Mouse (Mus musculus) embryonic facial prominence, embryonic 14.5 days (tissue): Measurements from ENCODE around the gene Shc4. TPM values are rescaled to one million over a fixed set of nuclear protein-coding genes. Genes with fewer than 3 reads are reported as not detected.

ENCODE experiments used
- ATAC-seq: fragments of 200-750 bp; cut with Nextera tagmentation; 2 replicates; pipeline ENCODE4 v1.8.0; 2017; ENCODE audit warnings: low read depth, moderate number of reproducible peaks, moderate TSS enrichment
- DNase-seq: peaks from one replicate; pipeline ENCODE4 v3.0.0-alpha.2; 2015; ENCODE audit warnings: low spot score
- H3K27ac ChIP-seq: fragments of 300-500 bp; sonication (generic); replicated peaks from 2 replicates; pipeline ENCODE4 v1.5.1; 2014; ENCODE audit warnings: low read depth, mild to moderate bottlenecking, low read length, moderate library complexity
- H3K27me3 ChIP-seq: fragments of 300-500 bp; sonication (generic); replicated peaks from 2 replicates; pipeline ENCODE4 v1.6.1; 2014; ENCODE audit warnings: low read length; ENCODE audit not compliant: control insufficient read depth, insufficient read depth
- H3K36me3 ChIP-seq: fragments of 300-500 bp; sonication (generic); 2 replicates; pipeline ENCODE4 v1.6.1; 2014; ENCODE audit warnings: low read length, mixed read lengths; ENCODE audit not compliant: control insufficient read depth, insufficient read depth
- H3K4me1 ChIP-seq: fragments of 300-500 bp; sonication (generic); 2 replicates; pipeline ENCODE4 v1.6.1; 2014; ENCODE audit warnings: antibody characterized with exemption, low read length; ENCODE audit not compliant: control insufficient read depth, insufficient read depth
- H3K4me2 ChIP-seq: fragments of 300-500 bp; sonication (generic); 2 replicates; pipeline ENCODE4 v1.6.1; 2014; ENCODE audit warnings: low read depth, mild to moderate bottlenecking, low read length, moderate library complexity, mixed read lengths
- H3K4me3 ChIP-seq: fragments of 300-500 bp; sonication (generic); 2 replicates; pipeline ENCODE4 v1.5.1; 2014; ENCODE audit warnings: low read depth, mild to moderate bottlenecking, low read length
- H3K9ac ChIP-seq: fragments of 300-500 bp; sonication (generic); 2 replicates; pipeline ENCODE4 v1.6.1; 2014; ENCODE audit warnings: low read depth, mild to moderate bottlenecking, low read length, moderate library complexity, mixed read lengths
- H3K9me3 ChIP-seq: fragments of 300-500 bp; sonication (generic); 2 replicates; pipeline ENCODE4 v1.6.1; 2016; ENCODE audit warnings: low read length; ENCODE audit not compliant: control insufficient read depth
- WGBS: fragments of 180-500 bp; shearing (Covaris S2); extraction: QIAGEN DNeasy Blood & Tissue Kit; methylation state at CpG from one replicate; pipeline ENCODE4 v1.1.7; 2014; 5-methylcytosine and 5-hydroxymethylcytosine counted together
- polyA plus RNA-seq: library from polyadenylated mRNA; unstranded; fragments of >200 nt; fragmentation: Nextera tagmentation; extraction: Ambion mirVana; gene quantifications from 2 replicates; pipeline ENCODE4 v1.2.1, GENCODE M21; 2014

Gene Shc4
- polyA plus RNA-seq, 1 experiment from 2014 or later, result 1.3 TPM

DNA sequence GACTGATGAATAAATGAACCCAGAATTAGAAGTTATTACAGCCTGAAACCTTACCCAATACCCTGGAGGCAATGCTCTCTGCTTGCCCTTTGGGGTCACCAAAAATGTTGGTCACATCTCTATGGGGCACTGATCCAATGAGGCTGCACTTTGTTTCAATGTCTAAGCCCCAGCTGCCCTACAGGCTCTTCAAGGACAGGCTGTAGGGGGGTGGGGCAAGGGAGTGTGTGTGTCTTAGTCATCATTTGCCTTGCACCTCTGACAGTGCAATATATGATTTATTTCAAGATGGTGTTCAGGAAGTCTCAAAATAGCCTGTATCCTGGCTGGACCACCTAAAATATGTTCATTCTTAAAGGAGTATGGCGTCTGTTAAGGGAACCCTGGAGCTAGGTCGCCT lies 22.3 kb downstream of the Shc4 start:
- no peak overlapping the region for H3K4me3 ChIP-seq
- ATAC-seq, result no peak
- no peaks in the 10 kb centered on the region for H3K27me3 ChIP-seq
- no peak for DNase-seq
- no peak overlapping the region for H3K9ac ChIP-seq
- H3K4me1 ChIP-seq, result peaks cover 5% of the 10 kb centered on the region
- no peaks in the 10 kb centered on the region for H3K9me3 ChIP-seq
- H3K4me2 ChIP-seq, result no peak overlapping the region
- no peaks in the 10 kb centered on the region for H3K36me3 ChIP-seq
- 87% methylated on average over 2 of the region's 2 CpGs for WGBS
- H3K27ac ChIP-seq, result no peak overlapping the region

DNA sequence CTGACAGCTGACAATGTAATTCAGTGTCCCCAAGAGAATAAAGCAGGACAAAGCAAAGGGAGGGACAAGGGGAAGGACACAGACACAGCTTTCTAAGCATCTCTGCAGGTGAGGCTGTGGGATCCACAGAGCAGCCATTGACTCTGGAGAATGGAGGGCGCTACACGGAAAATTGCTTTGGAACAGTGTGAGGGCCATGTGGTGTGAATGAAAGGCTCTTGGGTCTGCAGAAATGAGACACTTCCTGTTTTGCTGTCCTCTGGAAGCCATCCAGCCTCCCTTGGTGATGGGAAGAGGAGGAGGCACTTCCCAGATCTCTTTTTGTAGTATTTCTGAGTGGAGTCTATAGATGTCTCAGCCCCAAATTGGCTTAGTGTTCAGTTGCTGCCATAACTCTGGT lies 27.7 kb downstream of the Shc4 start:
- Histone ChIP-seq H3K36me3 (no peaks in the 10 kb centered on the region), H3K27me3 (no peaks in the 10 kb centered on the region), H3K9ac (no peak overlapping the region), H3K9me3 (no peaks in the 10 kb centered on the region), H3K27ac (no peak overlapping the region), H3K4me1 (0 out of 2 replicates have a peak, but pooled peaks cover 3% of the 10 kb centered on the region), H3K4me3 (no peak overlapping the region), H3K4me2 (no peak overlapping the region)
- peak; percentile 60 for DNase-seq
- no peak for ATAC-seq
- WGBS, result 50% methylated on average over 2 of the region's 2 CpGs

DNA sequence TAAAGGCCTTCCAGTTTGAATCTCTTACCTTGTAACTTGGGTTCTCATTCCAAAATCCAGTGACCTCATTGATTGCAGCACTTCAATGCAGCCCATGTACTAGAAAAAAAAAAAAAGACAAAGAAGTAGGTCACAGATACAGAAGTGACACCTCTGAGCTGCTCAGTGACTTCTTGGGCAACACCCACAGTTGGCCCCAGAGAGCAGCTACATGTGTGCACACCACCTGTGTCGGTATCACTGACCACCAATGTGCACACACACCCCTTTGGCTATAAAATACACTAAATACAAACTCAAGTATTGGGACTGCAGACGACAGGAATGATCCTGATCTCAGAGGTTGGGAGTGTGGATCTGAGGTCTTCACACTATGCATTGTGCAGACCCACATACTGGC lies 29.1 kb downstream of the Shc4 start:
- no peak for ATAC-seq
- 71% methylated on average over 2 of the region's 2 CpGs for WGBS
- no peaks in the 10 kb centered on the region for H3K9me3 ChIP-seq

DNA sequence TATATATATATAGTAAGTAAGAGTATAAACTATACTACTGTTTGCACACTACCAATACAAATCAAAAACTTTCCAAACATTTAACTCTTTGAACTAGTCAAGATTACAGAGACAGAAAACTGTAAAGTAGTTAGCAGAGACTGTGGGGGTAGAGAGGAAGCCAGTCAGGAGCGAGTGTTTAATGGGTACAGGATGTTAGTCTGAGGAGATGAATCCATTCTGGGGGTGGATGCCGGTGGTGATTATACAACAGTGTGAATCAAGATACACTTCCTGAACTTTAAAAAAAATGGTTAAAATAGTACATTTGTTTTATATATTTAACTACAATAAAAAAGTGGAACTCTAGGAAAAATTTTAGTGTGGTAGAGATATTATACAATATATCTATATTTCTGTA lies 31.9 kb downstream of the Shc4 start:
- H3K36me3 ChIP-seq, result no peaks in the 10 kb centered on the region
- ATAC-seq (no peak), DNase-seq (no peak)
- WGBS, result 47% methylated on average over 2 of the region's 2 CpGs
- H3K27me3 ChIP-seq, result no peaks in the 10 kb centered on the region
- no peak overlapping the region for H3K9ac ChIP-seq
- H3K4me1 ChIP-seq, result 0 out of 2 replicates have a peak, but pooled peaks cover 3% of the 10 kb centered on the region
- H3K9me3 ChIP-seq, result no peaks in the 10 kb centered on the region
- H3K27ac ChIP-seq, result no peak overlapping the region
- H3K4me3 ChIP-seq, result no peak overlapping the region
- no peak overlapping the region for H3K4me2 ChIP-seq

More for the DNA sequence above, 29.1 kb downstream of the Shc4 start:
- Histone ChIP-seq H3K27me3 (no peaks in the 10 kb centered on the region), H3K4me1 (0 out of 2 replicates have a peak, but pooled peaks cover 3% of the 10 kb centered on the region), H3K4me3 (no peak overlapping the region), H3K9ac (no peak overlapping the region), H3K4me2 (no peak overlapping the region), H3K27ac (no peak overlapping the region), H3K36me3 (no peaks in the 10 kb centered on the region)
- no peak for DNase-seq

DNA sequence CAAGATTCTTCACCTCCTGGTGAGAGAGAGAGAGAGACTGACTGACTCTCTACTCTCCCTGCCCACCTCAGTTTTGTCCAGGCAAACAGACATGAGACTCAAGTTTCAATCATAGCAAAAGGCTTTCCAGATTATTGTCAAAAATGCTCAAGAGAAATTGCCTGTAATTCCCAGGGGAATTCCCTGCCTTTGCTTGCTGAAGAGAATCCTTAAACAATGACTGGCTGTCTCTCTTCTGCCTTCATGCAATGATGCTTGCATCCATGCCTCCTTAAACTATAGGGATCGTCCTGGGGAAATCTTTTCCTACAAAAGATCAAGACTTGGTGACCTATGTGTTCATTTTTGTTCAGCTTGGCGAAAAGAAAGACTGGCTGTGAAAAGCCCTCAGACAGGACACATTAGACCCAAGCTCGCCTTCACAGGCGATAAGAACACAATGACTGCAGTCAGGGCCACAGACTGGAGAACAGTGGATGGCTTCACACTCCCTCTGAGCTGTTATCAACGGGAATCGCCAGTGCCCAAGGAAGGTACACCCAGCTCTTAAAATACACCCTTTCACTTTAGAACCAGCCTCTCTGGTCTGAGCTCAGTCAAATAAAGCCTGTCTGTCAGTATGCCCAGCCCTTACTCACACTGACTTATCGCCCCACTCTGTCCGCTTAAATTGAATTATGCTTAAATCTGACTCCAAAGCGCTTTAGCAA lies 38.4 kb downstream of the Shc4 start:
- ATAC-seq, result peak; percentile 39

DNA sequence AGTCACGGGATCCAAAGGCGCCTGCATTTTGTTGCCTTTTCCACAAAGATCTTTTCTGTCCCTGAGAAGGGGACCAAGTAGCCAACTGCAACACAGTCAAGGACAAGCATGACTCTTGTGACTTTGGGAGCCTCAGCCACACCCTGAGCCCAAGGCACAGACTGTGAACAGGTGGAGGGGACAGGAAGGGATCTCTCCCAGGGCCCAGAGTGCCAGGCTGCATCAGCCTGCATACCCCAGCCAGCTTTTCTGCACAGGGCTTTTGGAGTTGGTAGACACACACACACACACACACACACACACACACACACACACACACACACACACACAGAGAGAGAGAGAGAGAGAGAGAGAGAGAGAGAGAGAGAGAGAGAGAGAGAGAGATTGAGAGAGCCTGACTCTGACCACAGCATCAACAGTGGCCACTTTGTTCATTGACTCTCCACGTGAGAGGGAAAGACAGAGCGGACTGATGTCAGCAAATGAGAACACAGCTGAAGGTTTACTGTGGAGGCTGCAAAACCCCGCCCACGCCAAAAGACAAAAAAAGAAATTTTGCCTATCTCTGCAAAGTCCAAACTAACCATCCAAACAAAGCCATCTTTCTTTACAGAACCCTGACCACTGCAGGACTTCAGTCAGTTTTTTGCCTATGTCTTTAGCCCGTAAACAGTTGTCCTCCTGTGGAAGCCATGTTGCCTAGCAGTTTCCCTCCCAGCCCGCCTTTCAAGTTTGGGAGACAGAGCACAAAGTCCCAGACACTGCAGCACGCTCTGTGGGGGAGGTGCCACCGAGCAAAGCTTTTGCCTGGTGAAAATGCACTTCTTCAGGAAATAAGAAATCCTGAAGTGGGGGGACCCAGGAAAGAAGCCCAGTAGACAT lies 39.1 kb downstream of the Shc4 start:
- Histone ChIP-seq H3K4me2 (peak overlapping the region; percentile 21; the same call in 1 of the 2 replicates), H3K9ac (no peak overlapping the region), H3K36me3 (no peaks in the 10 kb centered on the region), H3K27ac (peak overlapping the region; percentile 73), H3K4me3 (no peak overlapping the region), H3K27me3 (no peaks in the 10 kb centered on the region), H3K9me3 (no peaks in the 10 kb centered on the region), H3K4me1 (peaks cover 20% of the 10 kb centered on the region)
- peak; percentile 70; the same call in 1 of the 2 replicates for ATAC-seq
- DNase-seq, result peak; percentile 61
- 40% methylated on average over 10 of the region's 10 CpGs for WGBS

More for the DNA sequence above, 38.4 kb downstream of the Shc4 start:
- H3K36me3 ChIP-seq, result no peaks in the 10 kb centered on the region
- H3K27me3 ChIP-seq, result no peaks in the 10 kb centered on the region
- peak; percentile 52 for DNase-seq
- H3K4me3 ChIP-seq, result no peak overlapping the region
- peaks cover 20% of the 10 kb centered on the region for H3K4me1 ChIP-seq
- no peak overlapping the region for H3K4me2 ChIP-seq
- 48% methylated on average over 9 of the region's 9 CpGs for WGBS
- H3K27ac ChIP-seq, result peak overlapping the region; percentile 73
- no peaks in the 10 kb centered on the region for H3K9me3 ChIP-seq
- no peak overlapping the region for H3K9ac ChIP-seq

DNA sequence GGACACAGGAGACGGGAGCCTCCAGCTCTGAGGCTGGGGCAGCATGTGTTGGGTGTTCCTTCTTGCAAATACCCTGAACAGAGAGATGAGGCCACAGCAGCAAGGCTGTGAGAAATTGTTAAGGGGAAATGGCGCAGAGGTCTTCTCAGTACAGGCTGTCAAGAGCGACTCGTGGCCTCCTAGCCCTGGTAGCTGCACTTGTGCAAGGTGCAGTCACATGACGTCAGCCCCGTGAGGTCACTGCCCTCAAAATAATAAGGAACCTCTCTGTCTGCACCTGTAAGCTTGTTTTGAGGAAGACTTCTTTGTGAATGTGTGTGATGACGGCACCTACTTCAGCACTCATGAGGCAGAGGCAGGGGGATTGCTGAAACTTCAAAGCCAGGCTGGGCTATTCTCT lies 40.1 kb downstream of the Shc4 start:
- WGBS, result 71% methylated on average over 7 of the region's 7 CpGs
- H3K9me3 ChIP-seq, result no peaks in the 10 kb centered on the region
- ATAC-seq (no peak), DNase-seq (no peak)
- no peak overlapping the region for H3K4me3 ChIP-seq
- H3K4me1 ChIP-seq, result peaks cover 20% of the 10 kb centered on the region
- H3K27me3 ChIP-seq, result no peaks in the 10 kb centered on the region
- H3K9ac ChIP-seq, result no peak overlapping the region
- H3K36me3 ChIP-seq, result no peaks in the 10 kb centered on the region
- no peak overlapping the region for H3K4me2 ChIP-seq
- no peak overlapping the region for H3K27ac ChIP-seq

DNA sequence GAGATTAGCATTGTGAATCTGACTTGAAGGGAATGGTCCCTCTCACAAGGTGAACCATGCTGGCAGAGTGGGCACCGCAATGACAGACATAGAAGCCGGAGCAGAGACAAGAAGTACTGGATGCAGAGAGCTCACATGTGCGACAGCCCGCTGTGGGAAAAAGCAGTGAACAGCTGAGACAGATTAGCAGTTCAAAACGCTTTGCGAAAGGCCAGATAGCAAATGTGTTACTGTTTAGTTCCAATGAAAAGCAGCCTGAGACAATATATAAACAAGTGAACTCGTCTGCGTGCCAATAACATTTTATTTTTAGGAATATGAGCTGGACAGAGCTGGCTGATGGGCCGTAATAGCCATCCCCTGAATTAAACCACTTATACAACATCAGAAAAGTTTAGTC lies 42.1 kb downstream of the Shc4 start:
- H3K4me2 ChIP-seq, result peak overlapping the region; percentile 1
- no peaks in the 10 kb centered on the region for H3K9me3 ChIP-seq
- ATAC-seq, result peak; percentile 58; the same call in 1 of the 2 replicates
- H3K4me1 ChIP-seq, result peaks cover 20% of the 10 kb centered on the region
- H3K27me3 ChIP-seq, result no peaks in the 10 kb centered on the region
- no peak overlapping the region for H3K9ac ChIP-seq
- DNase-seq, result peak; percentile 86
- H3K4me3 ChIP-seq, result no peak overlapping the region
- no peak overlapping the region for H3K27ac ChIP-seq
- 33% methylated on average over 9 of the region's 9 CpGs for WGBS
- no peaks in the 10 kb centered on the region for H3K36me3 ChIP-seq
